Mouse (Mus musculus): ENCODE data around the gene Specc1. TPM values are rescaled to one million over a fixed set of nuclear protein-coding genes. Genes with fewer than 3 reads are reported as not detected.

The Specc1 gene
- total and polyA plus RNA-seq, 2 experiments from 2014 or later, result 12.8 to 25.0 TPM

GRCm38 (mm10) chr11:62012039-62012438 is 55.5 kb downstream of the Specc1 start:
- H3K4me3 ChIP-seq (ENCODE audit: low read depth, low read length), result no peak overlapping the region
- H3K27me3 ChIP-seq (ENCODE audit: insufficient read depth, low read length), result no peaks in the 10 kb centered on the region
- 97% methylated on average over 6 of the region's 6 CpGs for WGBS
- ATAC-seq (ENCODE audit: low FRiP score) (no peak), DNase-seq (ENCODE audit: low spot score) (no peak)
- no peaks in the 10 kb centered on the region for H3K36me3 ChIP-seq (ENCODE audit: insufficient read depth, low read length)
- H3K4me2 ChIP-seq (ENCODE audit: low read depth, low read length, poor library complexity, severe bottlenecking), result no peak overlapping the region
- TF ChIP-seq CTCF (IDR thresholded peaks at IDR 0.05), result no peak
- H3K9me3 ChIP-seq (ENCODE audit: low read length), result no peaks in the 10 kb centered on the region
- no peaks in the 10 kb centered on the region for H3K4me1 ChIP-seq (ENCODE audit: insufficient read depth, low read length)
- no peak overlapping the region for H3K27ac ChIP-seq (ENCODE audit: low read depth, low read length)
- no peak overlapping the region for H3K9ac ChIP-seq (replicated peaks; ENCODE audit: low read length, poor library complexity, severe bottlenecking)

- Histone ChIP-seq H3K4me2 (ENCODE audit: low read depth, low read length, poor library complexity, severe bottlenecking) (no peak overlapping the region), H3K36me3 (ENCODE audit: insufficient read depth, low read length) (no peaks in the 10 kb centered on the region), H3K27me3 (ENCODE audit: insufficient read depth, low read length) (no peaks in the 10 kb centered on the region), H3K4me3 (ENCODE audit: low read depth, low read length) (no peak overlapping the region), H3K4me1 (ENCODE audit: insufficient read depth, low read length) (no peaks in the 10 kb centered on the region), H3K9me3 (ENCODE audit: low read length) (no peaks in the 10 kb centered on the region), H3K9ac (replicated peaks; ENCODE audit: low read length, poor library complexity, severe bottlenecking) (no peak overlapping the region), H3K27ac (ENCODE audit: low read depth, low read length) (no peak overlapping the region)
- no peak for TF ChIP-seq CTCF (IDR thresholded peaks at IDR 0.05)
- 84% methylated on average over 3 of the region's 3 CpGs for WGBS
- DNase-seq (ENCODE audit: low spot score) (no peak), ATAC-seq (ENCODE audit: low FRiP score) (no peak)
Measured at GRCm38 (mm10) chr11:62013449-62013848, 56.9 kb downstream of the Specc1 start.

GRCm38 (mm10) chr11:62015071-62015654 is 58.6 kb downstream of the Specc1 start:
- DNase-seq (ENCODE audit: low spot score), result no peak
- H3K27me3 ChIP-seq (ENCODE audit: insufficient read depth, low read length), result no peaks in the 10 kb centered on the region
- 10% methylated on average over 13 of the region's 13 CpGs for WGBS
- no peak overlapping the region for H3K9ac ChIP-seq (replicated peaks; ENCODE audit: low read length, poor library complexity, severe bottlenecking)
- no peak overlapping the region for H3K27ac ChIP-seq (ENCODE audit: low read depth, low read length)
- no peaks in the 10 kb centered on the region for H3K9me3 ChIP-seq (ENCODE audit: low read length)
- no peaks in the 10 kb centered on the region for H3K4me1 ChIP-seq (ENCODE audit: insufficient read depth, low read length)
- no peak overlapping the region for H3K4me3 ChIP-seq (ENCODE audit: low read depth, low read length)
- no peak for TF ChIP-seq CTCF (IDR thresholded peaks at IDR 0.05)
- H3K4me2 ChIP-seq (ENCODE audit: low read depth, low read length, poor library complexity, severe bottlenecking), result peak overlapping the region; percentile 7; the same call in 1 of the 2 replicates
- no peaks in the 10 kb centered on the region for H3K36me3 ChIP-seq (ENCODE audit: insufficient read depth, low read length)
- no peak for ATAC-seq (ENCODE audit: low FRiP score)

GRCm38 (mm10) chr11:62016985-62017384 is 60.4 kb downstream of the Specc1 start:
- DNase-seq (ENCODE audit: low spot score) (no peak), ATAC-seq (ENCODE audit: low FRiP score) (no peak)
- no peaks in the 10 kb centered on the region for H3K4me1 ChIP-seq (ENCODE audit: insufficient read depth, low read length)
- no peak overlapping the region for H3K27ac ChIP-seq (ENCODE audit: low read depth, low read length)
- H3K4me2 ChIP-seq (ENCODE audit: low read depth, low read length, poor library complexity, severe bottlenecking), result no peak overlapping the region
- no peaks in the 10 kb centered on the region for H3K36me3 ChIP-seq (ENCODE audit: insufficient read depth, low read length)
- H3K9ac ChIP-seq (replicated peaks; ENCODE audit: low read length, poor library complexity, severe bottlenecking), result no peak overlapping the region
- no peaks in the 10 kb centered on the region for H3K9me3 ChIP-seq (ENCODE audit: low read length)
- WGBS, result 83% methylated on average over 2 of the region's 2 CpGs
- no peaks in the 10 kb centered on the region for H3K27me3 ChIP-seq (ENCODE audit: insufficient read depth, low read length)
- no peak for TF ChIP-seq CTCF (IDR thresholded peaks at IDR 0.05)
- H3K4me3 ChIP-seq (ENCODE audit: low read depth, low read length), result no peak overlapping the region

- H3K27me3 ChIP-seq (ENCODE audit: insufficient read depth, low read length), result no peaks in the 10 kb centered on the region
- no peak overlapping the region for H3K4me2 ChIP-seq (ENCODE audit: low read depth, low read length, poor library complexity, severe bottlenecking)
- H3K9ac ChIP-seq (replicated peaks; ENCODE audit: low read length, poor library complexity, severe bottlenecking), result no peak overlapping the region
- no peak for DNase-seq (ENCODE audit: low spot score)
- H3K4me3 ChIP-seq (ENCODE audit: low read depth, low read length), result no peak overlapping the region
- no peak for ATAC-seq (ENCODE audit: low FRiP score)
- H3K9me3 ChIP-seq (ENCODE audit: low read length), result no peaks in the 10 kb centered on the region
- H3K36me3 ChIP-seq (ENCODE audit: insufficient read depth, low read length), result no peaks in the 10 kb centered on the region
- TF ChIP-seq CTCF (IDR thresholded peaks at IDR 0.05), result no peak
- no peaks in the 10 kb centered on the region for H3K4me1 ChIP-seq (ENCODE audit: insufficient read depth, low read length)
- H3K27ac ChIP-seq (ENCODE audit: low read depth, low read length), result no peak overlapping the region
- WGBS, result 85% methylated on average over 10 of the region's 10 CpGs
Measured at GRCm38 (mm10) chr11:62018315-62019205, 62.0 kb downstream of the Specc1 start.

- Histone ChIP-seq H3K4me1 (ENCODE audit: insufficient read depth, low read length) (no peaks in the 10 kb centered on the region), H3K4me2 (ENCODE audit: low read depth, low read length, poor library complexity, severe bottlenecking) (no peak overlapping the region), H3K9me3 (ENCODE audit: low read length) (no peaks in the 10 kb centered on the region), H3K27me3 (ENCODE audit: insufficient read depth, low read length) (no peaks in the 10 kb centered on the region), H3K4me3 (ENCODE audit: low read depth, low read length) (no peak overlapping the region), H3K36me3 (ENCODE audit: insufficient read depth, low read length) (no peaks in the 10 kb centered on the region), H3K27ac (ENCODE audit: low read depth, low read length) (no peak overlapping the region), H3K9ac (replicated peaks; ENCODE audit: low read length, poor library complexity, severe bottlenecking) (no peak overlapping the region)
- TF ChIP-seq CTCF (IDR thresholded peaks at IDR 0.05), result no peak
- WGBS, result 68% methylated on average over 3 of the region's 3 CpGs
- DNase-seq (ENCODE audit: low spot score), result no peak
- ATAC-seq (ENCODE audit: low FRiP score), result no peak
Measured at GRCm38 (mm10) chr11:62019857-62020256, 63.3 kb downstream of the Specc1 start.
